Mouse (Mus musculus) midbrain, postnatal 0 days (tissue): Measurements from ENCODE around the gene Cyb5b. TPM values are rescaled to one million over a fixed set of nuclear protein-coding genes. Genes with fewer than 3 reads are reported as not detected.

ENCODE experiments used
- ATAC-seq: fragments of 200-750 bp; cut with Nextera tagmentation; 2 replicates; pipeline ENCODE4 v1.8.0; 2017; ENCODE audit warnings: moderate number of reproducible peaks, mild to moderate bottlenecking, moderate TSS enrichment, moderate library complexity; ENCODE audit not compliant: low FRiP score
- DNase-seq: peaks from one replicate; pipeline ENCODE4 v3.0.0-alpha.2; 2015; ENCODE audit warnings: low spot score
- H3K27ac ChIP-seq: fragments of 300-500 bp; sonication (generic); 2 replicates; pipeline ENCODE4 v1.5.1; 2014; ENCODE audit warnings: low read depth, mild to moderate bottlenecking, low read length, mixed read lengths
- H3K27me3 ChIP-seq: fragments of 300-500 bp; sonication (generic); 2 replicates; pipeline ENCODE4 v1.6.1; 2014; ENCODE audit warnings: low read length, control low read depth, mixed read lengths; ENCODE audit not compliant: insufficient read depth
- H3K36me3 ChIP-seq: fragments of 300-500 bp; sonication (generic); 2 replicates; pipeline ENCODE4 v1.6.1; 2014; ENCODE audit warnings: low read length, control low read depth, mixed read lengths; ENCODE audit not compliant: insufficient read depth
- H3K4me1 ChIP-seq: fragments of 300-500 bp; sonication (generic); 2 replicates; pipeline ENCODE4 v1.6.1; 2014; ENCODE audit warnings: mild to moderate bottlenecking, control low read depth, antibody characterized with exemption, low read length, mixed read lengths; ENCODE audit not compliant: insufficient read depth
- H3K4me2 ChIP-seq: fragments of 300-500 bp; sonication (generic); 2 replicates; pipeline ENCODE4 v1.6.1; 2014; ENCODE audit warnings: low read depth, mild to moderate bottlenecking, low read length, mixed read lengths; ENCODE audit not compliant: poor library complexity, severe bottlenecking
- H3K4me3 ChIP-seq: fragments of 300-500 bp; sonication (generic); 2 replicates; pipeline ENCODE4 v1.5.1; 2014; ENCODE audit warnings: low read depth, mild to moderate bottlenecking, low read length, moderate library complexity
- H3K9ac ChIP-seq: fragments of 300-500 bp; sonication (generic); replicated peaks from 2 replicates; pipeline ENCODE4 v1.6.1; 2014; ENCODE audit warnings: mild to moderate bottlenecking, low read length, moderate library complexity, mixed read lengths; ENCODE audit not compliant: poor library complexity, severe bottlenecking
- H3K9me3 ChIP-seq: fragments of 300-500 bp; sonication (generic); 2 replicates; pipeline ENCODE4 v1.6.1; 2016; ENCODE audit warnings: low read length, control low read depth
- CTCF ChIP-seq: IDR thresholded peaks from 2 replicates; pipeline ENCODE4 v1.5.1; 2016; ENCODE audit warnings: antibody characterized with exemption, mild to moderate bottlenecking
- WGBS: fragments of 180-500 bp; shearing (Covaris S2); extraction: QIAGEN DNeasy Blood & Tissue Kit; methylation state at CpG from one replicate; pipeline ENCODE4 v1.1.7; 2014; 5-methylcytosine and 5-hydroxymethylcytosine counted together
- polyA plus RNA-seq: library from polyadenylated mRNA; unstranded; fragments of >200 nt; fragmentation: Nextera tagmentation; extraction: Ambion mirVana; gene quantifications from 2 replicates; pipeline ENCODE4 v1.2.1, GENCODE M21; 2015
- total RNA-seq: library from RNA; depleted of rRNA; stranded (reverse); fragments of >200 nt; gene quantifications from 2 replicates; pipeline ENCODE4 v1.2.3, GENCODE M21; 2014

Gene Cyb5b
- total and polyA plus RNA-seq, 2 experiments from 2014 or later, result 91.4 to 103 TPM

- no peaks in the 10 kb centered on the region for H3K27me3 ChIP-seq
- no peak overlapping the region for H3K9ac ChIP-seq
- no peak overlapping the region for H3K4me3 ChIP-seq
- TF ChIP-seq CTCF, result no peak
- H3K9me3 ChIP-seq, result no peaks in the 10 kb centered on the region
- no peak overlapping the region for H3K27ac ChIP-seq
- 0 out of 2 replicates have a peak, but pooled peaks cover 3% of the 10 kb centered on the region for H3K36me3 ChIP-seq
- 96% methylated on average over 14 of the region's 14 CpGs for WGBS
- ATAC-seq, result no peak
- no peak overlapping the region for H3K4me2 ChIP-seq
- DNase-seq, result no peak
- 0 out of 2 replicates have a peak, but pooled peaks cover 6% of the 10 kb centered on the region for H3K4me1 ChIP-seq
These were observed 3.1 kb downstream of the Cyb5b start for GRCm38 (mm10) chr8:107153326-107154210.

- TF ChIP-seq CTCF, result no peak
- H3K4me2 ChIP-seq, result no peak overlapping the region
- H3K4me3 ChIP-seq, result no peak overlapping the region
- H3K36me3 ChIP-seq, result 0 out of 2 replicates have a peak, but pooled peaks cover 3% of the 10 kb centered on the region
- ATAC-seq (no peak), DNase-seq (no peak)
- no peak overlapping the region for H3K9ac ChIP-seq
- no peak overlapping the region for H3K27ac ChIP-seq
- no peaks in the 10 kb centered on the region for H3K9me3 ChIP-seq
- H3K27me3 ChIP-seq, result no peaks in the 10 kb centered on the region
- H3K4me1 ChIP-seq, result no peaks in the 10 kb centered on the region
These were observed 6.4 kb downstream of the Cyb5b start for GRCm38 (mm10) chr8:107156816-107157215.

- TF ChIP-seq CTCF, result no peak
- peaks cover 8% of the 10 kb centered on the region; the same call in 1 of the 2 replicates for H3K36me3 ChIP-seq
- no peaks in the 10 kb centered on the region for H3K4me1 ChIP-seq
- no peaks in the 10 kb centered on the region for H3K9me3 ChIP-seq
- H3K27me3 ChIP-seq, result no peaks in the 10 kb centered on the region
- no peak overlapping the region for H3K4me2 ChIP-seq
- no peak overlapping the region for H3K9ac ChIP-seq
- ATAC-seq (no peak), DNase-seq (peak; percentile 4)
- H3K27ac ChIP-seq, result no peak overlapping the region
- H3K4me3 ChIP-seq, result no peak overlapping the region
- 87% methylated on average over 1 of the region's 1 CpGs for WGBS
These were observed 7.4 kb downstream of the Cyb5b start for GRCm38 (mm10) chr8:107157836-107158235.

- H3K27me3 ChIP-seq, result no peaks in the 10 kb centered on the region
- no peaks in the 10 kb centered on the region for H3K4me1 ChIP-seq
- no peak for TF ChIP-seq CTCF
These were observed 8.4 kb downstream of the Cyb5b start for GRCm38 (mm10) chr8:107158890-107159289.

GRCm38 (mm10) chr8:107164251-107164773 lies 13.9 kb downstream of the Cyb5b start:
- Histone ChIP-seq H3K9me3 (no peaks in the 10 kb centered on the region), H3K27me3 (no peaks in the 10 kb centered on the region), H3K4me1 (no peaks in the 10 kb centered on the region), H3K27ac (no peak overlapping the region), H3K36me3 (peaks cover 13% of the 10 kb centered on the region), H3K9ac (no peak overlapping the region), H3K4me3 (no peak overlapping the region), H3K4me2 (no peak overlapping the region)
- 84% methylated on average over 7 of the region's 7 CpGs for WGBS
- ATAC-seq (no peak), DNase-seq (no peak)
- no peak for TF ChIP-seq CTCF

More at GRCm38 (mm10) chr8:107158890-107159289, 8.4 kb downstream of the Cyb5b start:
- Histone ChIP-seq H3K9ac (no peak overlapping the region), H3K9me3 (no peaks in the 10 kb centered on the region), H3K36me3 (peaks cover 7% of the 10 kb centered on the region; the same call in 1 of the 2 replicates), H3K4me3 (no peak overlapping the region), H3K4me2 (no peak overlapping the region), H3K27ac (no peak overlapping the region)
- DNase-seq (no peak), ATAC-seq (no peak)

GRCm38 (mm10) chr8:107165745-107166144 lies 15.3 kb downstream of the Cyb5b start:
- H3K9ac ChIP-seq, result no peak overlapping the region
- H3K36me3 ChIP-seq, result peaks cover 13% of the 10 kb centered on the region
- 92% methylated on average over 9 of the region's 9 CpGs for WGBS
- no peak overlapping the region for H3K4me3 ChIP-seq
- H3K27me3 ChIP-seq, result no peaks in the 10 kb centered on the region
- ATAC-seq, result no peak
- DNase-seq, result no peak
- no peak overlapping the region for H3K4me2 ChIP-seq
- no peaks in the 10 kb centered on the region for H3K4me1 ChIP-seq
- TF ChIP-seq CTCF, result no peak
- no peaks in the 10 kb centered on the region for H3K9me3 ChIP-seq
- no peak overlapping the region for H3K27ac ChIP-seq
